Mouse (Mus musculus) erythroblast, embryonic 14.5 days (primary cell): ENCODE data around the gene Tgfbr3l.

Source experiments
- GATA1 ChIP-seq: IDR thresholded peaks from 2 replicates; pipeline ENCODE4 v1.6.1; 2012; ENCODE audit warnings: low read length, inconsistent platforms, mixed read lengths
- TAL1 ChIP-seq: IDR thresholded peaks from 3 replicates; pipeline ENCODE4 v1.6.1; 2012; ENCODE audit warnings: low read length, inconsistent platforms, mixed read lengths

DNA sequence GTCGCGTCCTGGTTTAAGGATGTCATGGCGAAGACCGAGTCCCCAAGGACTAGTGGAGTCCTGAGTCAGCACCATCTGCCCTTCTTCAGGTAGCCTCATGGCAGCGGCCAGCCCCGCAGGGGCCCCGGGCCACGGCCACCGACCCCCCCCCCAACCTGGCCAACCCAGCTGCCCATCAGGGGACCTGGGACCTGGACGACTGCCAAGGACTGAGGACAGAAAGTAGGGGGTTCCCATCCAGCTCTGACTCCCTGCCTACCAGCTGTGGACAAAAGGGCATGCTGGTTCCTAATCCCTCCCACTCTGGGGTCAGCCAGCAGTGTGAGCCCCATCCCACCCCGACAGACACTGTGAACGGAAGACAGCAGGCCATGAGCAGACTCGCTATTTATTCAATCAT, 2.3 kb upstream of the Tgfbr3l start:
- TF ChIP-seq TAL1 (no peak), GATA1 (no peak)
